Mouse (Mus musculus) heart, embryonic 16.5 days (tissue): Measurements from ENCODE around the gene Rnf214. TPM values are rescaled to one million over a fixed set of nuclear protein-coding genes. Genes with fewer than 3 reads are reported as not detected.

ENCODE experiments used
- microRNA-seq: library from miRNA; unstranded; fragments of <30 nt; microRNA quantifications from one replicate; pipeline ENCODE4, GENCODE M21; 2017
- polyA plus RNA-seq: library from polyadenylated mRNA; unstranded; fragments of >200 nt; fragmentation: Nextera tagmentation; extraction: Ambion mirVana; gene quantifications from 2 replicates; pipeline ENCODE4 v1.2.1, GENCODE M21; 2015

Gene Rnf214
- polyA plus RNA-seq, 1 experiment from 2014 or later: 42.3 TPM

Small RNAs within 50 kb of the gene (microRNA-seq; reads per million reads assigned to microRNA genes)
- not detected for gene Mir7087

Other genes starting within 250 kb of the Rnf214 start
- 14.3 and 14.7 TPM in 2 replicates for gene Cep164, start 78.2 kb downstream of the Rnf214 start, polyA plus RNA-seq
- gene Bace1, start 68.3 kb downstream of the Rnf214 start, polyA plus RNA-seq: 20.0 and 23.8 TPM in 2 replicates
- gene Pcsk7, start 414 bp downstream of the Rnf214 start, polyA plus RNA-seq: 18.7 and 19.9 TPM in 2 replicates
- 77.9 and 86.2 TPM in 2 replicates for gene Tagln, start 29.1 kb upstream of the Rnf214 start, polyA plus RNA-seq
- 36.9 and 38.3 TPM in 2 replicates for gene Sidt2, start 48.3 kb upstream of the Rnf214 start, polyA plus RNA-seq
- gene Pafah1b2, start 105.8 kb upstream of the Rnf214 start, polyA plus RNA-seq: 110 and 131 TPM in 2 replicates
- 5.1 and 6.7 TPM in 2 replicates for gene Sik3, start 105.9 kb upstream of the Rnf214 start, polyA plus RNA-seq